ENCODE assay signal across 14 mouse cellular contexts in the genomic region with DNA sequence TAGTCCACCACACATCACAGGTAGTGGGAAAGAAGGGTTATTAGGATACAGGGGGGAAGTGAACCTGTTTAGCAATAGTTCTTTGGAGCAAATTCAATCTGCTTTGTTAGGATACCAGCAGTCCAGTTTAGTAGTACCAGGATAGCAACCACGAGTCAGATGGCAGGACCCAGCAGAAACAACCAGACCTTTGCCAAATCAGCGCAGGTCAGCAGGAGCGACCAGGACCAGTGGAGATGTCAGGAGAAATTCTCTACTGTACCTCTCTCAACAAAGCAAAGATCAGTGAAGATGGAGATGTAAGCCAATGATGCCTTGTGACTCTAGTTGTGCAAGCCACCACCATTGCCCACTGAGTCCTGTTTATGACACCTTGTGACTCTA.
DNase-seq lines count a peak whose midpoint lies in the region.
"Had no signal": no experiment of that assay in that cellular context is flagged by ENCODE, and none has a peak within 500 bp of the region (broad histone marks: within the 10 kb centered on the region; RNA-seq: fewer than 3 reads in every experiment).

No protein-coding gene starts in this region.

- DNase-seq in cerebellum, adult 11 months = peak; percentile 49
- no peak for DNase-seq in cerebellum, postnatal 4 days (ENCODE audit: low spot score in 2 of 2)
- peak; percentile 71 for DNase-seq in cerebellum, adult 11-12 months
- DNase-seq in cerebellum, adult 9-11 months = peak; percentile 77
- peak; percentile 57 to 59 for DNase-seq in cerebellum, postnatal 25 days
- DNase-seq in heart, postnatal 10 days = no peak
- no peak for DNase-seq in lung, postnatal 14 days
- no peak for DNase-seq in frontal cortex, postnatal 25 days (ENCODE audit: low spot score in 2 of 2)
- DNase-seq: adrenal gland, adult 8-10 months; B cell, adult 2 months; forebrain, postnatal 0 days; gastrocnemius, postnatal 10 days; gastrocnemius, postnatal 36 days; heart, adult 2 months had no signal

- intact Hi-C loops in heart, postnatal 10 days (cut with DNase I) = no loop called here

Comparison
In these comparisons a context has a peak if more than half of its experiments do, and no peak if none do; other contexts are left out.
1. DNase-seq: peak in cerebellum, adult 11 months (single experiment), cerebellum, adult 11-12 months (single experiment), cerebellum, adult 9-11 months (single experiment) and cerebellum, postnatal 25 days (2 of 2); none in cerebellum, postnatal 4 days (0 of 2), heart, postnatal 10 days (0 of 2), lung, postnatal 14 days (single experiment) and frontal cortex, postnatal 25 days (0 of 2).